Mouse (Mus musculus) ES-Bruce4 (cell line): Measurements from ENCODE around the gene Zfp109. TPM values are rescaled to one million over a fixed set of nuclear protein-coding genes. Genes with fewer than 3 reads are reported as not detected.
"Not testable (repeated sequence)": the region's sequence is repeated elsewhere in the genome, so short reads cannot be mapped to it uniquely, and the experiment has no call there.

ENCODE experiments used
- H3K27ac ChIP-seq: 2 replicates; pipeline ENCODE4 v1.5.1; 2012; ENCODE audit warnings: low read length, inconsistent platforms; ENCODE audit not compliant: insufficient read depth
- H3K27me3 ChIP-seq: 2 replicates; pipeline ENCODE4 v1.6.1; 2012; ENCODE audit warnings: mild to moderate bottlenecking, low read length, inconsistent platforms; ENCODE audit not compliant: control insufficient read depth, poor library complexity, insufficient read depth, severe bottlenecking
- H3K36me3 ChIP-seq: 2 replicates; pipeline ENCODE4 v1.6.1; 2012; ENCODE audit warnings: inconsistent platforms, mild to moderate bottlenecking, low read length, moderate library complexity; ENCODE audit not compliant: control insufficient read depth, poor library complexity, insufficient read depth, severe bottlenecking
- H3K4me1 ChIP-seq: one replicate; pipeline ENCODE4 v1.8.1; 2011; ENCODE audit warnings: low read length; ENCODE audit not compliant: control insufficient read depth, insufficient read depth
- H3K4me3 ChIP-seq: 2 replicates; pipeline ENCODE4 v1.5.1; 2011; ENCODE audit warnings: low read depth, mild to moderate bottlenecking, low read length
- H3K9ac ChIP-seq: 2 replicates; pipeline ENCODE4 v1.6.1; 2012; ENCODE audit warnings: low read depth, mild to moderate bottlenecking, inconsistent platforms; ENCODE audit not compliant: poor library complexity, severe bottlenecking
- H3K9me3 ChIP-seq: replicated peaks from 2 replicates; pipeline ENCODE4 v1.6.1; 2012; ENCODE audit warnings: mild to moderate bottlenecking, low read length, inconsistent platforms; ENCODE audit not compliant: control insufficient read depth, poor library complexity, insufficient read depth, severe bottlenecking
- CTCF ChIP-seq: IDR thresholded peaks from one replicate; pipeline ENCODE4 v1.8.1; 2011; ENCODE audit warnings: low read depth, low read length
- EP300 ChIP-seq: IDR thresholded peaks from 2 replicates; pipeline ENCODE4 v1.6.1; 2011; ENCODE audit warnings: low read depth, low read length; ENCODE audit not compliant: insufficient read depth
- POLR2A ChIP-seq: IDR thresholded peaks from one replicate; pipeline ENCODE4 v1.8.1; 2011; ENCODE audit warnings: low read length; ENCODE audit not compliant: insufficient read depth
- polyA plus RNA-seq: library from polyadenylated mRNA; stranded (reverse); fragments of >200 nt; gene quantifications from 2 replicates; pipeline ENCODE4 v1.2.4, GENCODE M21; 2011; ENCODE audit warnings: low read depth; ENCODE audit not compliant: missing spikeins, insufficient read depth, insufficient read length

Gene Zfp109
- polyA plus RNA-seq = 3.9 and 4.5 TPM in 2 replicates

GRCm38 (mm10) chr7:24237040-24237791 is at the start of gene Zfp109:
TSS of gene Zfp109 (minus strand) at chr7:24237560.
- Histone ChIP-seq H3K9ac (peak within 1 kb of the TSS; percentile 74), H3K9me3 (no peaks in the 10 kb centered on the region), H3K36me3 (no peaks in the 10 kb centered on the region), H3K4me3 (peak within 1 kb of the TSS; percentile 88), H3K27ac (no peak within 1 kb of the TSS), H3K4me1 (no peaks in the 10 kb centered on the region), H3K27me3 (no peaks in the 10 kb centered on the region)
- no peak for TF ChIP-seq EP300
- no peak for TF ChIP-seq POLR2A
- no peak for TF ChIP-seq CTCF

GRCm38 (mm10) chr7:24286916-24287315 is 49.6 kb upstream of the Zfp109 start:
- no peak for TF ChIP-seq CTCF
- TF ChIP-seq EP300 = no peak
- TF ChIP-seq POLR2A = no peak
- H3K9ac ChIP-seq = no peak overlapping the region
- H3K4me3 ChIP-seq = no peak overlapping the region
- H3K27ac ChIP-seq = no peak overlapping the region
- H3K36me3 ChIP-seq = no peaks in the 10 kb centered on the region
- H3K9me3 ChIP-seq = no peaks in the 10 kb centered on the region
- H3K27me3 ChIP-seq = no peaks in the 10 kb centered on the region
- peaks cover 2% of the 10 kb centered on the region for H3K4me1 ChIP-seq

GRCm38 (mm10) chr7:24286090-24286489 is 48.7 kb upstream of the Zfp109 start:
- no peak overlapping the region for H3K4me3 ChIP-seq
- H3K36me3 ChIP-seq = no peaks in the 10 kb centered on the region
- TF ChIP-seq POLR2A (no peak), CTCF (peak; percentile 48), EP300 (no peak)
- H3K4me1 ChIP-seq = peaks cover under 1% of the 10 kb centered on the region
- no peak overlapping the region for H3K27ac ChIP-seq
- no peak overlapping the region for H3K9ac ChIP-seq
- H3K27me3 ChIP-seq = no peaks in the 10 kb centered on the region
- H3K9me3 ChIP-seq = no peaks in the 10 kb centered on the region

GRCm38 (mm10) chr7:24280858-24281145 is 43.4 kb upstream of the Zfp109 start:
- peak overlapping the region; percentile 37 for H3K27ac ChIP-seq
- H3K9ac ChIP-seq = 0 out of 2 replicates have a peak overlapping the region, but pooled peaks have one; percentile 1
- peaks cover 10% of the 10 kb centered on the region; the same call in 1 of the 2 replicates for H3K9me3 ChIP-seq
- H3K4me1 ChIP-seq = peaks cover 2% of the 10 kb centered on the region
- TF ChIP-seq EP300 (no peak), CTCF (no peak), POLR2A (no peak)
- peak overlapping the region; percentile 31 for H3K4me3 ChIP-seq
- H3K27me3 ChIP-seq = no peaks in the 10 kb centered on the region
- no peaks in the 10 kb centered on the region; the same call in 1 of the 2 replicates for H3K36me3 ChIP-seq

- H3K4me3 ChIP-seq = peak overlapping the region; percentile 31
- peaks cover 2% of the 10 kb centered on the region for H3K4me1 ChIP-seq
- H3K27me3 ChIP-seq = no peaks in the 10 kb centered on the region
- H3K36me3 ChIP-seq = peaks cover 3% of the 10 kb centered on the region; the same call in 1 of the 2 replicates
- TF ChIP-seq EP300 (no peak), CTCF (no peak), POLR2A (no peak)
- peaks cover 10% of the 10 kb centered on the region; the same call in 1 of the 2 replicates for H3K9me3 ChIP-seq
- 0 out of 2 replicates have a peak overlapping the region, but pooled peaks have one; percentile 1 for H3K9ac ChIP-seq
- H3K27ac ChIP-seq = peak overlapping the region; percentile 37
Observed at GRCm38 (mm10) chr7:24280031-24280857, 42.9 kb upstream of the Zfp109 start.

- H3K9ac ChIP-seq, H3K4me3 ChIP-seq, H3K27me3 ChIP-seq, H3K9me3 ChIP-seq, H3K4me1 ChIP-seq: not testable (repeated sequence)
- peaks cover 12% of the 10 kb centered on the region for H3K36me3 ChIP-seq
- H3K27ac ChIP-seq = peak overlapping the region; percentile 78
Observed at GRCm38 (mm10) chr7:24278771-24279170, 41.4 kb upstream of the Zfp109 start.
